Mouse (Mus musculus) midbrain, embryonic 10.5 days (tissue): ENCODE results near the gene Olfr1294. TPM values are rescaled to one million over a fixed set of nuclear protein-coding genes. Genes with fewer than 3 reads are reported as not detected.

Experiments used
- DNase-seq: peaks from one replicate; pipeline ENCODE4 v3.0.0-alpha.2; 2017; ENCODE audit warnings: low spot score
- H3K27ac ChIP-seq: fragments of 300-500 bp; sonication (generic); replicated peaks from 2 replicates; pipeline ENCODE4 v1.5.1; 2016; ENCODE audit warnings: mild to moderate bottlenecking
- H3K27me3 ChIP-seq: fragments of 300-500 bp; sonication (generic); 2 replicates; pipeline ENCODE4 v1.6.1; 2016; ENCODE audit warnings: low read depth, mild to moderate bottlenecking; ENCODE audit not compliant: poor library complexity, severe bottlenecking
- H3K36me3 ChIP-seq: fragments of 300-500 bp; sonication (generic); 2 replicates; pipeline ENCODE4 v1.6.1; 2016; ENCODE audit warnings: mild to moderate bottlenecking, moderate library complexity
- H3K4me1 ChIP-seq: fragments of 300-500 bp; sonication (generic); 2 replicates; pipeline ENCODE4 v1.6.1; 2016
- H3K4me3 ChIP-seq: fragments of 300-500 bp; sonication (generic); 2 replicates; pipeline ENCODE4 v1.5.1; 2016; ENCODE audit warnings: mild to moderate bottlenecking, moderate library complexity
- H3K9me3 ChIP-seq: fragments of 300-500 bp; sonication (generic); replicated peaks from 2 replicates; pipeline ENCODE4 v1.6.1; 2016; ENCODE audit warnings: mild to moderate bottlenecking
- WGBS: fragments of 180-500 bp; shearing (Covaris S2); methylation state at CpG from one replicate; pipeline ENCODE4 v1.1.7; 2016; 5-methylcytosine and 5-hydroxymethylcytosine counted together
- polyA plus RNA-seq: library from polyadenylated mRNA; unstranded; fragments of >200 nt; fragmentation: Nextera tagmentation; extraction: Ambion mirVana; gene quantifications from 2 replicates; pipeline ENCODE4 v1.2.1, GENCODE M21; 2016

Gene Olfr1294
- not detected in 2 replicates for polyA plus RNA-seq

GRCm38 (mm10) chr2:111540191-111540590 is at the start of gene Olfr1294:
Gene Olfr1294, minus strand, starts transcription at chr2:111540291.
- Histone ChIP-seq H3K4me1 (no peaks in the 10 kb centered on the region), H3K27me3 (no peaks in the 10 kb centered on the region), H3K36me3 (no peaks in the 10 kb centered on the region), H3K27ac (no peak within 1 kb of the TSS), H3K9me3 (no peaks in the 10 kb centered on the region), H3K4me3 (no peak within 1 kb of the TSS)
- WGBS, result 62% methylated on average over 1 of the region's 1 CpGs
- no peak for DNase-seq

GRCm38 (mm10) chr2:111569581-111569980 is 29.5 kb upstream of the Olfr1294 start, which contains the start of gene Olfr1295:
Gene Olfr1295, minus strand, starts transcription at chr2:111569681.
- H3K27ac ChIP-seq, result no peak within 1 kb of the TSS
- no peak for DNase-seq
- no peak within 1 kb of the TSS for H3K4me3 ChIP-seq
- H3K9me3 ChIP-seq, result no peaks in the 10 kb centered on the region
- H3K4me1 ChIP-seq, result no peaks in the 10 kb centered on the region
- no peaks in the 10 kb centered on the region for H3K36me3 ChIP-seq
- H3K27me3 ChIP-seq, result no peaks in the 10 kb centered on the region

- DNase-seq, result no peak
- WGBS, result 86% methylated on average over 1 of the region's 1 CpGs
- H3K4me1 ChIP-seq, result no peaks in the 10 kb centered on the region
- no peak within 1 kb of the TSS for H3K4me3 ChIP-seq
- no peaks in the 10 kb centered on the region for H3K36me3 ChIP-seq
- H3K27me3 ChIP-seq, result no peaks in the 10 kb centered on the region
- no peak within 1 kb of the TSS for H3K27ac ChIP-seq
- peaks cover 3% of the 10 kb centered on the region; the same call in 1 of the 2 replicates for H3K9me3 ChIP-seq
These were observed 15.2 kb downstream of the Olfr1294 start, which contains the start of gene Olfr1293-ps for GRCm38 (mm10) chr2:111524903-111525302. Gene Olfr1293-ps, plus strand, starts transcription at chr2:111525203.

DNA sequence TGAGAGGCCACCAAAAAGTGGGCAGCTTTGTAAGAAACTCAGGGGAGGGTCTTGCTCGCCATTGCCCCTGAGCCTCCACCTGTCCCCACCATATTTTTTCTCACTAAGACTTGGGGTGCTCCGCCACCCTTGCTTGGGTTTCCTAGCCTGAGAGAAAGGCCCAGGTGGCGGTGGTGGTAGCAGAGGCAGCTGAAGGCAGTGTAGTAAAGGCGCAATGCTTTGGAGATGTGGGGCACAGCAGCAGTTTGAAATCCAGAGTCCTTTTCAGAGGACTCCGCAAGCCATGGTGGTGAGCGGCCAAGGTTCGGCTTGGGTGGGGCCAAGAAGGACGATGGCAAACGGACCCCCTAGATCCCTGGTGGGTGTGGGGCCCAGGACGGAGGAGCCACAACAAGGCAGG is 22.6 kb downstream of the Olfr1294 start:
- no peak overlapping the region for H3K4me3 ChIP-seq
- 92% methylated on average over 10 of the region's 10 CpGs for WGBS
- no peak for DNase-seq
- no peaks in the 10 kb centered on the region for H3K36me3 ChIP-seq
- no peaks in the 10 kb centered on the region for H3K27me3 ChIP-seq
- H3K27ac ChIP-seq, result no peak overlapping the region
- peaks cover 9% of the 10 kb centered on the region for H3K9me3 ChIP-seq
- no peaks in the 10 kb centered on the region for H3K4me1 ChIP-seq

DNA sequence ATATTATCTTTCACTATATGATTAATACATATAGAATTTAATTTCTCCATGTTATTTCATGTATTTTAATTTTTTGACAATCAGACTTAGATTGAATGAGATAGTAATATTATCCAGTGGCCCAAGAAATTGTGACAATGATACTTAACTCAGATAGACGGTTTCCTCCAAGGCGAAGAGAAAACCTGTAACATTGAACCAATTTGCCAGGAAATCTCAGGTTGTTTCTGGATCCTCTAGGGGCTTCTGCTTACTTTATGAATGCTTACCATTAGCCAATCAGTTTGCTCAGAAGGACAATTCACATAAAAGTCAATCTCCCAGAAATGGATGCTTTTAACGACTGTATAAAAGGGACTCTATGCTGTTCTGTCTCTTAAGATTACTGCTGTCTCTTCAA is 43.2 kb downstream of the Olfr1294 start, which contains the start of gene Olfr1291-ps1:
Gene Olfr1291-ps1 (plus strand): TSS at position 301 of the 400 bp plus-strand sequence.
- H3K27ac ChIP-seq, result no peak within 1 kb of the TSS
- 88% methylated on average over 3 of the region's 3 CpGs for WGBS
- H3K4me1 ChIP-seq, result no peaks in the 10 kb centered on the region
- DNase-seq, result no peak
- no peaks in the 10 kb centered on the region for H3K36me3 ChIP-seq
- no peaks in the 10 kb centered on the region for H3K27me3 ChIP-seq
- H3K9me3 ChIP-seq, result no peaks in the 10 kb centered on the region; the same call in 1 of the 2 replicates
- H3K4me3 ChIP-seq, result no peak within 1 kb of the TSS

DNA sequence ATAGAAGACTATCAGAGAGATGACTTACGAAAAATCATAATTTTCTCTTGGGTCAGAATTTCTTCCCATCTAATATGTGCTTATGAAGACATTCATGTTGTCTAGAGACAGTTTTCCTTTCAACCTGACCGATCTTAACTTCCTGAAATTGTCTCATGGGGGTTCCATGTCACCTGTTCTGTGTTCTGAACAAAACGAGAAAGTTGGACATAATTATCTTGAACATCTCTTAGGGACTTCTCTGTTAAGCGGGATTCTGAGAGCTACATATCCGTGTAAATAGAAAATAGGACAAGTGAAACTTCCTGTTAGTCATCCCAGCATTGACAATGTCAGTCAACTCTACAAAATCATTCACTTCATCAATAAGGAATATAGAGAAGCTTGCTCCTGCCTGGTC is 46.4 kb downstream of the Olfr1294 start, which contains the start of gene Olfr1290:
Gene Olfr1290 (minus strand): TSS at position 101 of the 400 bp plus-strand sequence.
- H3K27ac ChIP-seq, result no peak within 1 kb of the TSS
- H3K27me3 ChIP-seq, result no peaks in the 10 kb centered on the region
- DNase-seq, result no peak
- no peaks in the 10 kb centered on the region for H3K36me3 ChIP-seq
- WGBS, result 86% methylated on average over 5 of the region's 5 CpGs
- no peaks in the 10 kb centered on the region for H3K4me1 ChIP-seq
- H3K9me3 ChIP-seq, result no peaks in the 10 kb centered on the region; the same call in 1 of the 2 replicates
- no peak within 1 kb of the TSS for H3K4me3 ChIP-seq

Other genes with a start within 250 kb of the Olfr1294 start
- gene Olfr1279, start 239.7 kb downstream of the Olfr1294 start, polyA plus RNA-seq, result not detected in 2 replicates
- not detected in 2 replicates for gene Olfr1280, start 226.3 kb downstream of the Olfr1294 start, polyA plus RNA-seq
- not detected in 2 replicates for gene Olfr1281, start 213.8 kb downstream of the Olfr1294 start, polyA plus RNA-seq
- not detected in 2 replicates for gene Olfr1282, start 204.2 kb downstream of the Olfr1294 start, polyA plus RNA-seq
- not detected in 2 replicates for gene Olfr1283, start 173.5 kb downstream of the Olfr1294 start, polyA plus RNA-seq
- not detected in 2 replicates for gene Olfr1284, start 164.8 kb downstream of the Olfr1294 start, polyA plus RNA-seq
- not detected in 2 replicates for gene Olfr1286, start 117.2 kb downstream of the Olfr1294 start, polyA plus RNA-seq
- not detected in 2 replicates for gene Olfr1287, start 91.1 kb downstream of the Olfr1294 start, polyA plus RNA-seq
- gene Olfr1288, start 66.2 kb downstream of the Olfr1294 start, polyA plus RNA-seq, result not detected in 2 replicates
- gene Olfr1289, start 59.5 kb downstream of the Olfr1294 start, polyA plus RNA-seq, result not detected in 2 replicates
- not detected in 2 replicates for gene Olfr1290, start 46.5 kb downstream of the Olfr1294 start, polyA plus RNA-seq
- gene Olfr1291-ps1, start 43.1 kb downstream of the Olfr1294 start, polyA plus RNA-seq, result not detected in 2 replicates
- gene Olfr1293-ps, start 15.1 kb downstream of the Olfr1294 start, polyA plus RNA-seq, result not detected in 2 replicates
- not detected in 2 replicates for gene Olfr1295, start 29.4 kb upstream of the Olfr1294 start, polyA plus RNA-seq
- not detected in 2 replicates for gene Olfr1297, start 86.2 kb upstream of the Olfr1294 start, polyA plus RNA-seq
- not detected in 2 replicates for gene Olfr1298, start 108.9 kb upstream of the Olfr1294 start, polyA plus RNA-seq
- gene Olfr1299, start 121.1 kb upstream of the Olfr1294 start, polyA plus RNA-seq, result not detected in 2 replicates
- not detected in 2 replicates for gene Olfr1301, start 210.7 kb upstream of the Olfr1294 start, polyA plus RNA-seq
- gene Olfr1302, start 237.1 kb upstream of the Olfr1294 start, polyA plus RNA-seq, result not detected in 2 replicates